ENCODE assay signal across 8 mouse cellular contexts in the genomic region with DNA sequence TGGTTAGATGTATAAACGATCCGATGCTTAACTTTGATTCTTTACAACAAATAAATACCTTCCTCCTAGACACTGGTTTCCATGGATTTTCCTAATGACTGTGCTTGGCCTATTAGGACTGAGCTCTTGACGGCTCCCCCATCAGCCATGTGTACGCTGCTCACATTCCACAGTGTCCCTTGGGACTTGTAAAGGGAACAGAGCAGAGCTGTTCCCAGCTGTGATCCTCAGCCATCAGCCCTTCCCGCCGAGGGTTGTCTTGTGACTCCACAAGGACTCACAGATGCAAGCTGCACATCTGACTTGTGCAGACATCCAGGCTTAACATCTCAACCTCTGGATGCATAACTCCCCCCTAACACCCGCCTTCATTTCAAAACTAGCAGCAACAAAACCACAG.
DNase-seq lines count a peak whose midpoint lies in the region; ATAC-seq and TF ChIP-seq lines count a peak whose summit lies in the region.

No protein-coding gene starts in this region.

- 12% methylated on average over 7 of the region's 7 CpGs for WGBS in limb, embryonic 14.5 days

- no peak overlapping the region for H3K27ac ChIP-seq in limb, embryonic 14.5 days (replicated peaks; ENCODE audit: low read depth, low read length)

- peaks cover 38% of the 10 kb centered on the region for H3K4me1 ChIP-seq in limb, embryonic 14.5 days (ENCODE audit: control insufficient read depth, insufficient read depth, low read length)

- no peak overlapping the region for H3K9ac ChIP-seq in limb, embryonic 14.5 days (ENCODE audit: low read depth, low read length, severe bottlenecking)

- TF ChIP-seq POLR2A in limb, embryonic 14.5 days (IDR thresholded peaks at IDR 0.05; ENCODE audit: borderline replicate concordance, extremely low read depth, insufficient read depth, insufficient read length): no peak

- peak; percentile 91 for ATAC-seq in limb, embryonic 14.5 days (ENCODE audit: low FRiP score, low read depth)

- no peak overlapping the region for H3K4me2 ChIP-seq in limb, embryonic 14.5 days (replicated peaks; ENCODE audit: low read depth, low read length, severe bottlenecking)

- no peaks in the 10 kb centered on the region for H3K27me3 ChIP-seq in limb, embryonic 14.5 days (ENCODE audit: control insufficient read depth, insufficient read depth, low read length)

- H3K4me3 ChIP-seq in limb, embryonic 14.5 days (replicated peaks; ENCODE audit: low read length): no peak overlapping the region

- DNase-seq in urinary bladder, postnatal 14 days (ENCODE audit: low spot score): peak; percentile 41
- no peak for DNase-seq in urinary bladder, adult 2 months (ENCODE audit: low spot score)
- DNase-seq in heart, postnatal 4 days: peak; percentile 68
- peak; percentile 81 for DNase-seq in limb, embryonic 14.5 days (ENCODE audit: low spot score)
- no peak for DNase-seq in Muller cell, postnatal 12 days (ENCODE audit: inconsistent ontology term)
- no peak for DNase-seq in spleen, postnatal 36 days (ENCODE audit: low spot score in 2 of 2)
- DNase-seq in left cerebral cortex, adult 8-10 months (ENCODE audit: low spot score in 2 of 2): no peak
- DNase-seq in spleen, postnatal 10 days (ENCODE audit: low spot score in 2 of 2): no peak

- H3K9me3 ChIP-seq in limb, embryonic 14.5 days (ENCODE audit: control insufficient read depth, low read length): no peaks in the 10 kb centered on the region

- H3K36me3 ChIP-seq in limb, embryonic 14.5 days (ENCODE audit: control insufficient read depth, insufficient read depth, low read length): peaks cover 4% of the 10 kb centered on the region; the same call in 1 of the 2 replicates

Comparison
In these comparisons a context has a peak if more than half of its experiments do, and no peak if none do; other contexts are left out.
1. DNase-seq: peak in urinary bladder, postnatal 14 days (single experiment), heart, postnatal 4 days (single experiment) and limb, embryonic 14.5 days (single experiment); none in urinary bladder, adult 2 months (single experiment), Muller cell, postnatal 12 days (single experiment), spleen, postnatal 36 days (0 of 2), left cerebral cortex, adult 8-10 months (0 of 2) and spleen, postnatal 10 days (0 of 2).